ENCODE assay signal across 10 mouse cellular contexts in genomic region chr8:108706491-108706847, GRCm38 (mm10).
DNase-seq lines count a peak whose midpoint lies in the region; ATAC-seq lines count a peak whose summit lies in the region.
"Had no signal": no experiment of that assay in that cellular context is flagged by ENCODE, and none has a peak within 500 bp of the region (broad histone marks: within the 10 kb centered on the region; RNA-seq: fewer than 3 reads in every experiment).

No protein-coding gene starts in this region.

- H3K4me2 ChIP-seq in lung, embryonic 16.5 days (ENCODE audit: low read depth, low read length), result peak overlapping the region; percentile 61
- H3K4me2 ChIP-seq in liver, embryonic 16.5 days (ENCODE audit: low read depth, low read length), result peak overlapping the region; percentile 62; the same call in 1 of the 2 replicates
- peak overlapping the region; percentile 60 for H3K4me2 ChIP-seq in stomach, embryonic 16.5 days (ENCODE audit: low read depth, low read length)

- H3K27me3 ChIP-seq in lung, embryonic 16.5 days (ENCODE audit: control insufficient read depth, insufficient read depth, low read depth, low read length), result no peaks in the 10 kb centered on the region
- H3K27me3 ChIP-seq in hindbrain, embryonic 10.5 days (ENCODE audit: insufficient read depth, poor library complexity, severe bottlenecking), result no peaks in the 10 kb centered on the region
- H3K27me3 ChIP-seq in liver, embryonic 16.5 days (ENCODE audit: control insufficient read depth, insufficient read depth, low read depth, low read length), result peaks cover 50% of the 10 kb centered on the region
- H3K27me3 ChIP-seq in stomach, embryonic 16.5 days (ENCODE audit: control insufficient read depth, insufficient read depth, low read length), result no peaks in the 10 kb centered on the region

- H3K9me3 ChIP-seq in lung, embryonic 16.5 days (ENCODE audit: control insufficient read depth, low read length), result no peaks in the 10 kb centered on the region
- no peaks in the 10 kb centered on the region for H3K9me3 ChIP-seq in hindbrain, embryonic 10.5 days
- no peaks in the 10 kb centered on the region for H3K9me3 ChIP-seq in liver, embryonic 16.5 days (replicated peaks; ENCODE audit: control insufficient read depth, low read length)
- H3K9me3 ChIP-seq in stomach, embryonic 16.5 days (replicated peaks; ENCODE audit: control insufficient read depth, low read length), result no peaks in the 10 kb centered on the region

- peak overlapping the region; percentile 76 for H3K27ac ChIP-seq in lung, embryonic 16.5 days (ENCODE audit: low read length)
- H3K27ac ChIP-seq in hindbrain, embryonic 10.5 days, result peak overlapping the region; percentile 80
- no peak overlapping the region; the same call in 1 of the 2 replicates for H3K27ac ChIP-seq in liver, embryonic 16.5 days (ENCODE audit: low read length)
- peak overlapping the region; percentile 70 for H3K27ac ChIP-seq in stomach, embryonic 16.5 days (ENCODE audit: low read length)

- DNase-seq in lung, postnatal 14 days, result no peak
- DNase-seq in hindbrain, embryonic 10.5 days (ENCODE audit: low spot score), result no peak
- no peak for DNase-seq in thymus, postnatal 14 days
- DNase-seq in testis, postnatal 14 days (ENCODE audit: low spot score), result no peak
- no peak for DNase-seq in layer of hippocampus, adult 9-11 months
- DNase-seq: heart, postnatal 4 days; thymus, postnatal 25 days had no signal

- H3K4me3 ChIP-seq in lung, embryonic 16.5 days (ENCODE audit: low read length), result peak overlapping the region; percentile 88
- peak overlapping the region; percentile 95 for H3K4me3 ChIP-seq in hindbrain, embryonic 10.5 days
- H3K4me3 ChIP-seq in liver, embryonic 16.5 days (ENCODE audit: low read depth, low read length), result no peak overlapping the region
- H3K4me3 ChIP-seq in stomach, embryonic 16.5 days (replicated peaks; ENCODE audit: low read length), result no peak overlapping the region; the same call in 1 of the 2 replicates

- 0 out of 2 replicates have a peak, but pooled peaks have one; percentile 2 for ATAC-seq in lung, embryonic 16.5 days (ENCODE audit: low read depth)
- no peak for ATAC-seq in liver, embryonic 16.5 days (ENCODE audit: low read depth)
- no peak for ATAC-seq in stomach, embryonic 16.5 days (ENCODE audit: insufficient read depth, low FRiP score)

- H3K9ac ChIP-seq in lung, embryonic 16.5 days (ENCODE audit: low read length), result no peak overlapping the region; the same call in 1 of the 2 replicates
- no peak overlapping the region for H3K9ac ChIP-seq in liver, embryonic 16.5 days (ENCODE audit: low read depth, low read length)
- peak overlapping the region; percentile 27; the same call in 1 of the 2 replicates for H3K9ac ChIP-seq in stomach, embryonic 16.5 days (ENCODE audit: low read length)

- WGBS in lung, embryonic 16.5 days, result 18% methylated on average over 3 of the region's 3 CpGs
- 53% methylated on average over 3 of the region's 3 CpGs for WGBS in hindbrain, embryonic 10.5 days
- WGBS in liver, embryonic 16.5 days (ENCODE audit: insufficient replicate concordance), result 10% methylated on average over 3 of the region's 3 CpGs
- 29% methylated on average over 3 of the region's 3 CpGs for WGBS in stomach, embryonic 16.5 days

- no peaks in the 10 kb centered on the region for H3K36me3 ChIP-seq in lung, embryonic 16.5 days (ENCODE audit: control insufficient read depth, insufficient read depth, low read length)
- H3K36me3 ChIP-seq in hindbrain, embryonic 10.5 days, result no peaks in the 10 kb centered on the region
- no peaks in the 10 kb centered on the region for H3K36me3 ChIP-seq in liver, embryonic 16.5 days (ENCODE audit: control insufficient read depth, insufficient read depth)
- H3K36me3 ChIP-seq in stomach, embryonic 16.5 days (ENCODE audit: control insufficient read depth, insufficient read depth, low read length), result no peaks in the 10 kb centered on the region

- H3K4me1 ChIP-seq in lung, embryonic 16.5 days (replicated peaks; ENCODE audit: control insufficient read depth, insufficient read depth, low read length), result peaks cover 57% of the 10 kb centered on the region
- peaks cover 84% of the 10 kb centered on the region for H3K4me1 ChIP-seq in hindbrain, embryonic 10.5 days (replicated peaks)
- peaks cover 6% of the 10 kb centered on the region for H3K4me1 ChIP-seq in liver, embryonic 16.5 days (ENCODE audit: control insufficient read depth, low read depth, low read length)
- peaks cover 53% of the 10 kb centered on the region for H3K4me1 ChIP-seq in stomach, embryonic 16.5 days (ENCODE audit: control insufficient read depth, insufficient read depth, low read length)

Comparison
In these comparisons a context has a peak if more than half of its experiments do, and no peak if none do; other contexts are left out.
1. H3K4me3 ChIP-seq: peak in lung, embryonic 16.5 days (single experiment) and hindbrain, embryonic 10.5 days (single experiment); none in liver, embryonic 16.5 days (single experiment) and stomach, embryonic 16.5 days (single experiment).
2. Peak in every context shown above with its lines, with median percentiles within 50 percentile points of each other: H3K4me2 ChIP-seq.